Mouse (Mus musculus): ENCODE measurements around the gene Txk.

Gene Txk

GRCm38 (mm10) chr5:72752585-72752984 is at the start of gene Txk:
TSS of gene Txk (minus strand) at chr5:72752777.
- DNase-seq = no peak

- no peak for DNase-seq
Observed at GRCm38 (mm10) chr5:72798563-72798962, 46.0 kb upstream of the Txk start.

DNA sequence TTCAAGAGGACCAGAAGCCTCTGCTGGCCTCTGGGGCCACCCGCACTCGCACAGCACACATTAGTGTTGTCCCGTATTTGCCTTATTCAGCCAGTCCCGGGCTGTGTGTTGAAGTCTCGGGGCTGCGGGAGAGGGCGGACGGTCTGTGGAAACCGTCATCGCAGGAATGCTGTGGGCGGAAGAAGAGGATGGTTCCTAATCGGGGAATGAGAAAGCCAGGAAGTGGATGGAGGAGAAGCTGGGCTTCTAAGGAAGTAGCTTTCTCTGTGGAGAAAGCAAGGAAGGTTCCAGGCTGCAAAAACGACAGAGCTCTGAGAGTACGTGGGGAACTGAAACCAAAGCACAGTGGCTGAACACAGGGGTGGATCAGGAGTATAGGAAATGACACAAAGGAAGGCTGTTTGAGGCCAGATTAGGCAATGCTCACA is 43.6 kb upstream of the Txk start:
- DNase-seq = no peak

- DNase-seq = no peak
Observed at GRCm38 (mm10) chr5:72793309-72793850, 40.8 kb upstream of the Txk start.

DNA sequence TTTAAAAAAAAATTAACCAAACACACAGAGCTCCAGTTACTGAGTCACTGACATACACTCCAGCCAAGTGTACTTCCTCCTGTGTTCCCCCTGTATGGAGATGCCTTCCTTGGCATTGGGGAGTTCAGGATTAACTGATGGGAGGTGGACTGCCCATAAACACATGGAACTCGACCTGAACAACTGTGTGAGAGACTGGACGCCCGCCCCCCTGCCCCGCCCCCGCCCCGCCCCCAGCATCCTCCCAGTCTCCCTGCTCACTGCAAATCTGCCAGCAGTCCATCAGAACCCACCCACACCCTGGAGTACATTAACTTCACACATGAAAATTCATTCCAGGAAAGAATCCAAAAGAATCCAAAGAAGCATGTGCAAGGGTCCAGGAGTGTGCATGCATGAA is 39.2 kb upstream of the Txk start:
- DNase-seq = no peak

- DNase-seq = no peak
Observed at GRCm38 (mm10) chr5:72791386-72791785, 38.8 kb upstream of the Txk start.

GRCm38 (mm10) chr5:72785451-72785850 is 32.9 kb upstream of the Txk start:
- DNase-seq = no peak

DNA sequence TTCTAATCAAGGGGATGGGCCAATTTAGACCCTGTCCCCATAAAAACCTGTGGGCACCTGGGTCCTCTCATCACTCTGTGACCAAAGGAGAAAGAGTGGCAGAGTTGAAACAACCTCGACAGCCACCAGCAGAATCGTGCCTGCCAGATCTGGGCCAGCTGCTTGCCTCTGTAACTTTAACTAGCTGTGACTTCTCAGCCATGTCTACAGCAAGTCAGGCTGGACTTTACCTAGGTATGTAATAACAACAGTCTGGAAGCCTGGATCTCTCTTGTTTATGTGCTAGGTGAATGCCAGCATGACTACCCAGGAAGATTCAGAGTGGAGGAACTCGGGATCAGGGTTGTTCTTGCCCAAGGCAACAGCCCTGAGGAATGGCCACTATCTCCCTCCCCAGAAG is 32.1 kb upstream of the Txk start:
- DNase-seq = no peak

GRCm38 (mm10) chr5:72783957-72784356 is 31.4 kb upstream of the Txk start:
- no peak for DNase-seq

- no peak for DNase-seq
Observed at GRCm38 (mm10) chr5:72783123-72783522, 30.5 kb upstream of the Txk start.

GRCm38 (mm10) chr5:72781776-72782175 is 29.2 kb upstream of the Txk start:
- DNase-seq = no peak

DNA sequence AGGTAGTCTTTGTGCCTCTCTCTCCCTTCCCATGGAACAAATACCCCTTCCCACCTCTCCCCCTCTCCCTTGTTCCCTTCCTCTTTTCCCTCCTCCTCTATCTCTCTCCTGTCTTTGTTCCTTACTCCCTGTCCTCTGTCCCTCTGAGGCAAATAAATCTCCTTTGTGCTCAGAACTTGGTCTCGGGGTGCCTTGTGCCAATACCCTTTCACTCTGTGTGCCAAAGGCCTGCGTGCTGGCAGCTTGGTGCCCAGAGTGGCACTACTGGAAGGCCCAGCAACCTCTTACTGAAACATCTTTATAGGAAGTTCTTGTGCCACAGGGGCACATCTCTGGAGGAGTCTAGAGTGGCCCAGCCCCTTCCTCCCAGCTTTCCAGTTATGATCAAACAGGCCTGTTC is 24.0 kb upstream of the Txk start:
- no peak for DNase-seq

GRCm38 (mm10) chr5:72776127-72776526 is 23.6 kb upstream of the Txk start:
- DNase-seq = no peak

DNA sequence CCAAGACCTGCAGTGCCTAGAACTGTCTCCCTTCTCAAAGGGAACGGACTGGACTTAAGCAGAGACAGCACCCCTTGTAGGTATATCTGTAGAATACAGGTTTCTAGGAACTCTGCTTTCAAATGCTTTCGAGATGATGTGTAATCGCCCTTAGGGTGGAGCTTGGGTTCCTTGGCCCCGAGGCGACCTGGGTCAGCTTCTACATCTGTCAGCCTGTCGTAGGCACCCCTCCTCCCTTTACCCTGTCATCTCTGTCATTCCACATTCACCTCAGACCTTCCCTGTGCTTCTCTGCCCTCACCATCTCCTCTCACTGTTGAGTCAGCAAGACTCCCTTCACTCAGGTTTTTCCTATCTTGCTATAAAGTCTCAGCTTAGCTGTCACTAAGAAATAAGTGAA is 17.3 kb upstream of the Txk start:
- DNase-seq = no peak

DNA sequence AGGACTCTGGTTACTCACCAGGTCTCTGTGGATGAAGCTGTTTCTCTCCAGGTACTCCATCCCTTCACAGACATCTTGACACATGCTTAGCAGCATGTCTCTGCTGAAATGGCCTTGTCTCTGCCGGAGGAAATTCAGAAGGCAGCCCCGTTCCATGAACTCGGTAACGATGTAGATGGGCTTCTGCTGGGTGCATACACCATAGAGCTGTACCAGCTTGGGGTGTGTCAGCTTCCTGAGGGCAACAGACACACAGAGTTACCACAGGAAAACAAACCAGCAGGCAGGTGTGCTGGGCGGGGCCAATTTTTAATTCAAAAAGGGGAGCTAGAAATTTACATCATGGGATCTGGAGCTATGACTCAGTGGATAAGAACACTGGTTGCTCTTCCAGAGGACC is 11.0 kb upstream of the Txk start:
- DNase-seq = no peak

DNA sequence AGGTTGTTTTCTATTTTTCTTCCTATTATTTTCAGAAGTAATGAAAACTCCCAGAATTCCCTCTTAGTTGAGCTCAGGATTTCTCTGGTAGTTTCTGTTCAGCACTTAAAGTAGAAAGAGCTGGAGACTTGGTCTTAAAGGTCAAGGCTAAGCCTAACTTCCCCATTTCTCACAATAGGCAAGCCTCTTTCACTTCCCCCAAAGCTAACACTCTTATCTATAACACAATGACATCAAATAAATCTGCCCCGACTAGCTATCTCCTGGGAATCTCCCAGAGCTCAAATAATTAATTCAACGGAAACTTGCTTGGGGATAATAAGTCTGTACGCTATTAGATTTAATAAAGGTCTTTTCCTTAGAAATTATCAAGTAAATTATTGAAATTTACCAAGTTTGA is 10.4 kb upstream of the Txk start:
- DNase-seq = no peak

- no peak for DNase-seq
Observed at GRCm38 (mm10) chr5:72761758-72762157, 9.2 kb upstream of the Txk start.

DNA sequence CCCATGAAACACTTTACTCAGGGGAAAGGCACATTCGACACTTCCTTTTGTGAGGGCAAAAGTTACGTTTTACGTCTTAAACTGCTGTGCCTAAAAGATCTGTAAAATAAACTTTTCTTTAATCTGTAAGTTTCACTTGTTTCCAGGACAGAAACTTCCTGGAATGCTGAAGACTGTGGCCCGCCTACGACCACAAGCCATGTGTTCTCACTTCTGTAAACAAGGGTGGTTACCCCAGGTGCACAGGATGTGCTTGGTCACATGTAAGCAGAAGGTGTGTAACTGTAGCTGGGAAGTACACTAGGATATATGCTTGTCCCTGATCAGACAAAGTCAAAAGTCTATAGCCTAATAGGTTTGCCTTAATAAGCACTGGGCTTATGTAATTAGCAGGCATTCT is 8.7 kb upstream of the Txk start:
- no peak for DNase-seq

- DNase-seq = no peak
Observed at GRCm38 (mm10) chr5:72758925-72759924, 6.6 kb upstream of the Txk start.

DNA sequence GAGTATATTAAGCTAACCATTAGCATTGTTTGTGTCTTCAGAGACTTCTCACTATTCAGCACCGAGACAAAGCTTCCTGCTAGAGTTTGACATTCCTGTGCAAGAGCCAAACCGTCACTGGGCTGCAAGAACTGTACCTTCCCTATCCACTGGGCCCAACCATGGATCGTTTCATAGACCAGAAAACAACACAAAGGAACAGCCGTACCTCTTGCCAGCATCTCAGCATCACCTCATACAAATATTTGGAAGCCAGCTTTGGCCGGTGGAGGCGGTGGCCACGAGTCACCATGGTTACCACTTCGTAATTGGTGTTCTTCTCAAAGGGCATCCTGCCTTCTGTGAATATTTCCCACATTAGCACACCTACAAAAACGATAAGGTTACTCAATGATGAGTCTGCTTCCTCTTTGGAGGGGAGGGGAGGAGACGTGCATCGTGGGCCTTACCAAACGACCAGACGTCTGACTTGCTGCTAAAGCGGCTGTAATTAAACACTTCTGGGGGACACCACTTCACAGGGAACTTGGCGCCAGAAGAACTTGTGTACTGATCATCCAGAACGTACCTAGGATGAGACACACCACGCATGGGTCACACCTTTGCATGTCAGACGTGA is 4.7 kb upstream of the Txk start:
- DNase-seq = no peak

- no peak for DNase-seq
Observed at GRCm38 (mm10) chr5:72755941-72756340, 3.4 kb upstream of the Txk start.

- no peak for DNase-seq
Observed at GRCm38 (mm10) chr5:72755035-72755434, 2.5 kb upstream of the Txk start.

DNA sequence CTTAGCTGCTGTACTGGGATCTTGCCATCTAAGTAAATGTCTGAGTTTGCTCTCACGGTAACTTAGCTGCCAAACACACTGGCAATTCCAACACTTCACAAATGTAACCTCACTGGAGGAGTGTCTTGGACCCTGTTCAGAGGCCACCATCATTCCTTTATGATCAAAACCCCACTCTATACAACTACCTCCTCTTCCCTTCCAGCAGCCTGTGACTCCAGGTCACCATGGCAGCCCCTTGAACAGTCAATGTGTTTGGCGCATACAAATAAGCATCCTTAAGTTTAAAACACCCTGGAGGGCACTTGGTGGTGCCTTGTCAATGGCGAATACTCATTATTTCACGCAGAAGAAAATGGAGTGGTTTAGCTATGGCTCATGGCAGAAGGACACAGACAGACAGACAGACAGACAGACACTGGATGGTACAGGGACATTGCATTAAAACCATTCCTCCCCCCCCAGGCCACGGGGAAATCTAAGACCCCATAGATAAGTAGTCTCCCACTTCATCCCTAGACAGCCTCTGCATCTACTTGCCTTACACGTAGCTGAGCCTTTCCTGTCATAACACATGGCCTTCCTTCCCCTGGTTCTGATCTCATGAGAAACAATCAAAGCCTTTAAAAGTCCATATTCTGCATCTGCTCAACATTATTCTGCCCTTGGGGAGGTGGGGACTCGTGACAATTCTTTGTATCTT is 1.4 kb downstream of the Txk start:
- no peak for DNase-seq
